Mouse (Mus musculus): ENCODE measurements around the gene Rnf26. TPM values are rescaled to one million over a fixed set of nuclear protein-coding genes. Genes with fewer than 3 reads are reported as not detected.

The Rnf26 gene
- total and polyA plus RNA-seq, 2 experiments from 2014 or later = 24.3 to 38.0 TPM

GRCm38 (mm10) chr9:44141951-44142350 lies 28.6 kb upstream of the Rnf26 start:
- no peak for TF ChIP-seq CTCF (IDR thresholded peaks at IDR 0.05; ENCODE audit: low read depth)
- no peak for ATAC-seq

DNA sequence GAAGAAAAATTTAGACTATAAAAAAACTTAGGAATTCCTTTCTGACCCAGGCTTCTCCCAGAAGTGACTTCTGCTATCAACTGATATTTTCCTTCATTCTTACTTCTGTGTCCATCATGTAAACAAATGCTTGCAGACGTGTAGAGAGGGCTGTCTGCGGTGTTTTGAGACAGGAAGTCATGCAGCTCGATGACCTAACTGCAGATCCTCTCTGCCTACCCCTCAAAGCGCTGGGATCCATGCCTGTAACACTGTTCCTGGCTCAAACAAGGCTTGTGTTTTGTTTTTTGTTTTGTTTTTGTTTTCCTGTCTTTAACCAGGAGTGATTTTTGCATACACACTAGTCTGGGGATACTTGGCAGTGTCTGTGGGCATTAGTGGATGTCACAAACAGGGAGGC lies 24.5 kb upstream of the Rnf26 start:
- no peak for ATAC-seq
- Histone ChIP-seq H3K27me3 (ENCODE audit: insufficient read depth, low read length) (0 out of 2 replicates have a peak, but pooled peaks cover 17% of the 10 kb centered on the region), H3K27ac (no peak overlapping the region), H3K9me3 (ENCODE audit: low read length) (no peaks in the 10 kb centered on the region), H3K4me1 (ENCODE audit: insufficient read depth, low read length) (peaks cover 8% of the 10 kb centered on the region), H3K36me3 (ENCODE audit: insufficient read depth, low read length) (no peaks in the 10 kb centered on the region), H3K4me3 (ENCODE audit: low read length) (no peak overlapping the region), H3K4me2 (ENCODE audit: low read depth, low read length) (no peak overlapping the region), H3K9ac (replicated peaks; ENCODE audit: low read length) (no peak overlapping the region)
- 68% methylated on average over 4 of the region's 4 CpGs for WGBS
- no peak for TF ChIP-seq CTCF (IDR thresholded peaks at IDR 0.05; ENCODE audit: low read depth)
- no peak for DNase-seq (ENCODE audit: low spot score)

More at GRCm38 (mm10) chr9:44141951-44142350, 28.6 kb upstream of the Rnf26 start:
- Histone ChIP-seq H3K9me3 (ENCODE audit: low read length) (no peaks in the 10 kb centered on the region), H3K36me3 (ENCODE audit: insufficient read depth, low read length) (0 out of 2 replicates have a peak, but pooled peaks cover 5% of the 10 kb centered on the region), H3K4me1 (ENCODE audit: insufficient read depth, low read length) (no peaks in the 10 kb centered on the region), H3K27me3 (ENCODE audit: insufficient read depth, low read length) (no peaks in the 10 kb centered on the region), H3K9ac (replicated peaks; ENCODE audit: low read length) (no peak overlapping the region), H3K4me3 (ENCODE audit: low read length) (no peak overlapping the region), H3K27ac (no peak overlapping the region), H3K4me2 (ENCODE audit: low read depth, low read length) (no peak overlapping the region)
- DNase-seq (ENCODE audit: low spot score) = no peak
- WGBS = 49% methylated on average over 5 of the region's 5 CpGs

- Histone ChIP-seq H3K4me1 (ENCODE audit: insufficient read depth, low read length) (peaks cover 8% of the 10 kb centered on the region), H3K9ac (replicated peaks; ENCODE audit: low read length) (no peak overlapping the region), H3K36me3 (ENCODE audit: insufficient read depth, low read length) (no peaks in the 10 kb centered on the region), H3K27me3 (ENCODE audit: insufficient read depth, low read length) (peaks cover 21% of the 10 kb centered on the region; the same call in 1 of the 2 replicates), H3K4me2 (ENCODE audit: low read depth, low read length) (peak overlapping the region; percentile 63), H3K9me3 (ENCODE audit: low read length) (no peaks in the 10 kb centered on the region), H3K4me3 (ENCODE audit: low read length) (peak overlapping the region; percentile 42; the same call in 1 of the 2 replicates), H3K27ac (no peak overlapping the region)
- 43% methylated on average over 7 of the region's 7 CpGs for WGBS
- DNase-seq (ENCODE audit: low spot score) = no peak
- ATAC-seq = peak; percentile 43; the same call in 1 of the 2 replicates
- no peak for TF ChIP-seq CTCF (IDR thresholded peaks at IDR 0.05; ENCODE audit: low read depth)
These were observed 22.6 kb upstream of the Rnf26 start for GRCm38 (mm10) chr9:44135731-44136411.

DNA sequence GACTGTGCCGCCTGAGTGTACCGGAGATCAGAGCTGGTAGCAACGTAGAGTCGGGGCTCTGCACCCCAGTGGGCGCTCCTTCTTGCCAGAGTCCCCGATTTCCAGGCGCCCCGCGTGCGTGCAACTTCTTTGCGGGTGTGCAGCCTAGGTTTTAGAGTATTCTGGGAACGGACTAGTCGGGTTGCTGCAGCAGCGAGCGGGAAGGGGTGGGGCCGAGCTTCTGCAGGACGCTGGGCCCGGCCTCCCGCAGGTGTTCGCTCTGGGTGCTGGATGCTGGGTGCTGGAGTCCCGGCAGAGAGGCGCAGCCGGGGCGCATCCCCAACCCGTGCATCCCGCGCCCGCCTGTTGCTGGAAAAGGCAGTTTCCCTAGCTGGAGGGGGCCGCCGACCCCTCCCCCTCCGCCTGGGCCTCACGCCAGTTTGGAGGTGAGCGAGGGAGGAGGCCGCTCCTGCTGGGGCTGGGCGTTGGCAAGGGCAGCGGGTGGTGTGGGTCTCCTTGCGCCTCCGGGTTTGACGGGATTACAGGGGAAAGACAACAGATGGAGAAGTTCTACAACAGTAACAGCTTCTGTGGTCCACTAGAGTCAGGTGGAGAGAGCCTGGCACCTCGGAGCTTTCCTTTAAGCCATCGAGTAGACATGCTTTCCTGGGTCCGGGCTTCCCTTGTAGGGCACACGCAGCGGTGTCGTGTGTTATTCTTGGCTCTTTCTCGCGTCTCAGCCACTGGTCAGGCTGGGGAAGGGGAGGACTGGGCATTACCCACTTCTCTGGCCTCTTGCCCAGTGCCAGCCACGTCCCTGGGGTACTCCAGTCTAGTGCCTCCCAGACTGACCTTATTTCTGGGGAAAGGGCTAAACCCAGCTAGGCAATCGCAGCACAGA lies 21.8 kb upstream of the Rnf26 start:
- peak; percentile 44 for ATAC-seq
- no peaks in the 10 kb centered on the region for H3K9me3 ChIP-seq (ENCODE audit: low read length)
- WGBS = 1% methylated on average over 48 of the region's 49 CpGs
- H3K4me3 ChIP-seq (ENCODE audit: low read length) = peak overlapping the region; percentile 42
- DNase-seq (ENCODE audit: low spot score) = peak; percentile 67
- H3K36me3 ChIP-seq (ENCODE audit: insufficient read depth, low read length) = no peaks in the 10 kb centered on the region
- H3K4me2 ChIP-seq (ENCODE audit: low read depth, low read length) = peak overlapping the region; percentile 63
- H3K27ac ChIP-seq = no peak overlapping the region
- peaks cover 21% of the 10 kb centered on the region; the same call in 1 of the 2 replicates for H3K27me3 ChIP-seq (ENCODE audit: insufficient read depth, low read length)
- H3K4me1 ChIP-seq (ENCODE audit: insufficient read depth, low read length) = peaks cover 8% of the 10 kb centered on the region
- H3K9ac ChIP-seq (replicated peaks; ENCODE audit: low read length) = peak overlapping the region; percentile 39; the same call in 1 of the 2 replicates
- TF ChIP-seq CTCF (IDR thresholded peaks at IDR 0.05; ENCODE audit: low read depth) = no peak

- Histone ChIP-seq H3K36me3 (ENCODE audit: insufficient read depth, low read length) (no peaks in the 10 kb centered on the region), H3K27me3 (ENCODE audit: insufficient read depth, low read length) (peaks cover 21% of the 10 kb centered on the region; the same call in 1 of the 2 replicates), H3K4me3 (ENCODE audit: low read length) (peak within 1 kb of the TSS; percentile 42), H3K27ac (peak within 1 kb of the TSS; percentile 32; the same call in 1 of the 2 replicates), H3K9me3 (ENCODE audit: low read length) (no peaks in the 10 kb centered on the region), H3K4me2 (ENCODE audit: low read depth, low read length) (peak within 1 kb of the TSS; percentile 63), H3K9ac (replicated peaks; ENCODE audit: low read length) (peak within 1 kb of the TSS; percentile 39; the same call in 1 of the 2 replicates), H3K4me1 (ENCODE audit: insufficient read depth, low read length) (peaks cover 8% of the 10 kb centered on the region)
- 1% methylated on average over 52 of the region's 55 CpGs for WGBS
- ATAC-seq = peak; percentile 43; the same call in 1 of the 2 replicates
- peak; percentile 75 for DNase-seq (ENCODE audit: low spot score)
- TF ChIP-seq CTCF (IDR thresholded peaks at IDR 0.05; ENCODE audit: low read depth) = no peak
These were observed 21.0 kb upstream of the Rnf26 start, which contains the start of gene Mcam for GRCm38 (mm10) chr9:44134101-44134850. Gene Mcam, plus strand, starts transcription at chr9:44134469.

DNA sequence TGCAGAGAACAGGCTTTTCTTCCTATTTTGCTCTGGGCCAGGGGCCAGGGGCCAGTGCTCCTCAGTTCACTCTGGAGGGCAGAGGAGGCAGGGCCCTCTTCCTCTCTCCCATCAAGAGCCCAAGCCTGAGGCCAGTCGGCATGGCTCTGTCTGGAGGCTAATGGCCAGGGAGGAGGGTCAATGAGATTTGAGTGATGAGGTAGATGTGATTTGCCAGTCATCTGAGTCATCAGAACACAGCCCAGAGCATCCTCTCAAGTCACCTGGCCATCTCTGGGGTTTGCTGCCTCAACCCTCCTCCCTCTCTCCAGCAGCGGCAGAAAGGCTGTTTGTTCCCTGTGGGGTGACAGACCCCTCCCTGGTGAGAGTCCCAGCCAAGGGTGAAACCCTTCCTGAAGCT lies 20.0 kb upstream of the Rnf26 start:
- no peak for DNase-seq (ENCODE audit: low spot score)
- TF ChIP-seq CTCF (IDR thresholded peaks at IDR 0.05; ENCODE audit: low read depth) = no peak
- H3K36me3 ChIP-seq (ENCODE audit: insufficient read depth, low read length) = no peaks in the 10 kb centered on the region
- peak overlapping the region; percentile 63 for H3K4me2 ChIP-seq (ENCODE audit: low read depth, low read length)
- no peak overlapping the region for H3K9ac ChIP-seq (replicated peaks; ENCODE audit: low read length)
- H3K4me1 ChIP-seq (ENCODE audit: insufficient read depth, low read length) = peaks cover 8% of the 10 kb centered on the region
- ATAC-seq = no peak
- 10% methylated on average over 2 of the region's 2 CpGs for WGBS
- 0 out of 2 replicates have a peak overlapping the region, but pooled peaks have one; percentile 42 for H3K4me3 ChIP-seq (ENCODE audit: low read length)
- H3K27me3 ChIP-seq (ENCODE audit: insufficient read depth, low read length) = peaks cover 21% of the 10 kb centered on the region; the same call in 1 of the 2 replicates
- H3K27ac ChIP-seq = peak overlapping the region; percentile 32; the same call in 1 of the 2 replicates
- H3K9me3 ChIP-seq (ENCODE audit: low read length) = no peaks in the 10 kb centered on the region
